Mouse (Mus musculus) hindbrain, embryonic 11.5 days (tissue): ENCODE measurements around the gene Abtb2. TPM values are rescaled to one million over a fixed set of nuclear protein-coding genes. Genes with fewer than 3 reads are reported as not detected.

Source experiments
- ATAC-seq: fragments of 200-750 bp; cut with Nextera tagmentation; 2 replicates; pipeline ENCODE4 v1.8.0; 2017; ENCODE audit warnings: mild to moderate bottlenecking, moderate TSS enrichment, moderate library complexity; ENCODE audit not compliant: low FRiP score
- DNase-seq: peaks from one replicate; pipeline ENCODE4 v3.0.0-alpha.2; 2015; ENCODE audit warnings: low spot score
- H3K27ac ChIP-seq: fragments of 300-500 bp; sonication (generic); 2 replicates; pipeline ENCODE4 v1.5.1; 2014; ENCODE audit warnings: mild to moderate bottlenecking, low read depth, low read length
- H3K27me3 ChIP-seq: fragments of 300-500 bp; sonication (generic); 2 replicates; pipeline ENCODE4 v1.6.1; 2014; ENCODE audit warnings: mild to moderate bottlenecking, low read length, moderate library complexity, mixed read lengths; ENCODE audit not compliant: control insufficient read depth, insufficient read depth
- H3K36me3 ChIP-seq: fragments of 300-500 bp; sonication (generic); 2 replicates; pipeline ENCODE4 v1.6.1; 2014; ENCODE audit warnings: mild to moderate bottlenecking, low read length, moderate library complexity, mixed read lengths; ENCODE audit not compliant: control insufficient read depth, insufficient read depth
- H3K4me1 ChIP-seq: fragments of 300-500 bp; sonication (generic); replicated peaks from 2 replicates; pipeline ENCODE4 v1.6.1; 2014; ENCODE audit warnings: low read length, mixed read lengths; ENCODE audit not compliant: control insufficient read depth, insufficient read depth
- H3K4me2 ChIP-seq: fragments of 300-500 bp; sonication (generic); replicated peaks from 2 replicates; pipeline ENCODE4 v1.6.1; 2014; ENCODE audit warnings: mild to moderate bottlenecking, low read depth, low read length
- H3K4me3 ChIP-seq: fragments of 300-500 bp; sonication (generic); 2 replicates; pipeline ENCODE4 v1.5.1; 2014; ENCODE audit warnings: low read depth, low read length
- H3K9ac ChIP-seq: fragments of 300-500 bp; sonication (generic); 2 replicates; pipeline ENCODE4 v1.6.1; 2014; ENCODE audit warnings: low read depth, low read length
- H3K9me3 ChIP-seq: fragments of 300-500 bp; sonication (generic); 2 replicates; pipeline ENCODE4 v1.6.1; 2016; ENCODE audit warnings: low read length; ENCODE audit not compliant: control insufficient read depth
- WGBS: fragments of 180-500 bp; shearing (Covaris S2); extraction: QIAGEN DNeasy Blood & Tissue Kit; methylation state at CpG from one replicate; pipeline ENCODE4 v1.1.7; 2014; 5-methylcytosine and 5-hydroxymethylcytosine counted together
- polyA plus RNA-seq: library from polyadenylated mRNA; unstranded; fragments of >200 nt; fragmentation: Nextera tagmentation; extraction: Ambion mirVana; gene quantifications from 2 replicates; pipeline ENCODE4 v1.2.1, GENCODE M21; 2014

The Abtb2 gene
- polyA plus RNA-seq, 1 experiment from 2014 or later, result 14.6 TPM

DNA sequence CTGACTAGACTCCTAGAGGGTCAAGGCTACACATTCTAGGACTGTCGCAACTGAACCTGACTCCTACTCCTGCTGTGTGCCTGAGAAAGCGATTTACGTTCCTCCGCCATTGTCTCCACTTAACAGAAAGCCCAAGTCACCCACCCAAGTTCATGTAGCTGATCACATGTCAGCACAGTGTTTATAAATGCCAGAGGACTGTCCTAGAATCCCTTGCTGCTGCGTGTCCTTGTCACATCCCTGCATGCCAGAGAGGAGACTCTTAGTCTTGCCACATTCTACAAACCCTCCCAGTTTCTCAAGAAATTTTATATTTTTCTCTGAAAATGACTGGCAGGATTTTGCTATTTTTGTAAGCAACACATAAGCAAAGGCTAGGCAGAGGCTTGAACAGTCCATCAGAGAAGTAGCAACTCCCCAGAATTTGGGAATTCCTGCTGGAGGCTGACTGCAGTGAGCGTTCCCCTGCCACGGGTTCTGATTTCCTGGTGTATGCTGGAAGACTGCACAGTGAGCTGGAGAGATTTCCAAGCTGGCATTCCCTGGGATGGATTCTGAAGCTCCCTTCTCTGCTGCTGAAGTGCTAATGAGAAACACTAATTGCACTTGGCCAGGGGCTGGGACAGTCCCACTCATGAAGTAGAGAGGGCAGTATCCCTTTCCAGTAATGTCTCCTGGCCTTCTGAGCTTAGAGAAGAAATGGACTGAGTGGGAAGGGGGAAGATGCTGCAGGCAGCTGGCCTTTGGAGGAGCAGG lies 111.7 kb downstream of the Abtb2 start:
- ATAC-seq, result no peak
- H3K4me3 ChIP-seq, result no peak overlapping the region
- 72% methylated on average over 7 of the region's 7 CpGs for WGBS
- no peak overlapping the region for H3K9ac ChIP-seq
- no peak for DNase-seq
- H3K27ac ChIP-seq, result no peak overlapping the region
- no peaks in the 10 kb centered on the region for H3K4me1 ChIP-seq
- H3K36me3 ChIP-seq, result no peaks in the 10 kb centered on the region
- no peaks in the 10 kb centered on the region for H3K27me3 ChIP-seq
- H3K9me3 ChIP-seq, result no peaks in the 10 kb centered on the region
- no peak overlapping the region for H3K4me2 ChIP-seq

DNA sequence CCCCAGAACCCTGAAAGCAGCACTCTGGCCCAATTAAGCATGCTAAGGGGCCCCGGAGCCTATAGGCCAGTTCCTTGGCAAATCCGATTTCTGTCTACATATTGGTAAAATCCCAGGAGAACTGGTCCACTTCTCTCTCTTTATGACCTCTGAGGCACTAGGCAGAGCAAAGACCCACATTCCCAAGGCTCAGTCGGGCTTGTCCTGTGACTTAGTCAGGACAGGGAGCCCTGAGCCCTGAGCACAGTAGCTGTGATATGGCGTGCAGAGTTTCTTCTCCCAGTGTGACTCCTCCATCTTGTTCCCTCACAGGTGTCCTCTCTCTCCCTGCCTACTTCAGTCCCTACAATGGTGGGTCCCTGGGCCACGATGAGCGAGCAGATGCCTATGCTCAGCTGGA lies 112.3 kb downstream of the Abtb2 start:
- Histone ChIP-seq H3K27me3 (no peaks in the 10 kb centered on the region), H3K9ac (no peak overlapping the region), H3K9me3 (no peaks in the 10 kb centered on the region), H3K27ac (no peak overlapping the region), H3K4me1 (no peaks in the 10 kb centered on the region), H3K4me2 (no peak overlapping the region), H3K4me3 (no peak overlapping the region), H3K36me3 (no peaks in the 10 kb centered on the region)
- DNase-seq (no peak), ATAC-seq (no peak)
- 74% methylated on average over 6 of the region's 6 CpGs for WGBS

DNA sequence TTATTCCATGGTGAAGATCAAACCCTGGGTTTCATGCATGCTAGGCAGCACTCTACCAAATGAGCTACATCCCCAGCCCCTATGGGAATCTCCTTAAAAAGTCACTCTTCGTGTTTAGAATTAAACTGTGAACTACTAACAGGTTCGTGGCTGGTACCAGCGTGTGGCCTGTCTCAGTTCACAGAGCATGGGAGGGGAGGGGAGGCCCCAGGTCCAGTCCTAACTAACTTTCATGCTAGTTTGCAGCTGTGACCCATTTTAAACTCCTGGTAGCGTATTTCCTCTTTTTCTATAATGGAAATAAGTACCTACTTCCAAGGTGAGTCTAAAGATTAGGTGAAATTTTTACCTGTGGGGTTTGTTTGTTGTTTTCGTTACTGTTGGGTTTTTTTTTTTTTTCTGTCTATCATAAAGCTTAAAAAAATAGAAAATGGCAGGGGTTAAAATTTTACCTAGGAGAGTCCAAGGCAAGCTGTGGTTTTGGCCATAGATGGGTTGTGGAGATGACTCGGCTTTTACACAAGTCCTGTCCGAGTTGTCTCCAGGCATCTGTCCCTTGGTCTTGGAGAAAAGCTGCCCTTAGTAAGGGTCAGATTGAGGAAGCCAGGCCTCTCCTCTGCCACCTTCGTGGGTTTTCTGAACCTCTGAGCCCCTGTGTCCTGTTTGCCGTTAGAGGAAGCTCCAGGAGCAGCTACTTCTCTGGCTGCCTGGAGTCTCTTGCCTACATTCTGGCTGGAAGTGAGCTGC lies 114.4 kb downstream of the Abtb2 start:
- H3K4me2 ChIP-seq, result no peak overlapping the region
- no peaks in the 10 kb centered on the region for H3K9me3 ChIP-seq
- no peaks in the 10 kb centered on the region for H3K4me1 ChIP-seq
- H3K27me3 ChIP-seq, result no peaks in the 10 kb centered on the region
- ATAC-seq (no peak), DNase-seq (no peak)
- H3K36me3 ChIP-seq, result no peaks in the 10 kb centered on the region
- H3K9ac ChIP-seq, result no peak overlapping the region
- H3K4me3 ChIP-seq, result no peak overlapping the region
- WGBS, result 82% methylated on average over 9 of the region's 9 CpGs
- no peak overlapping the region for H3K27ac ChIP-seq

DNA sequence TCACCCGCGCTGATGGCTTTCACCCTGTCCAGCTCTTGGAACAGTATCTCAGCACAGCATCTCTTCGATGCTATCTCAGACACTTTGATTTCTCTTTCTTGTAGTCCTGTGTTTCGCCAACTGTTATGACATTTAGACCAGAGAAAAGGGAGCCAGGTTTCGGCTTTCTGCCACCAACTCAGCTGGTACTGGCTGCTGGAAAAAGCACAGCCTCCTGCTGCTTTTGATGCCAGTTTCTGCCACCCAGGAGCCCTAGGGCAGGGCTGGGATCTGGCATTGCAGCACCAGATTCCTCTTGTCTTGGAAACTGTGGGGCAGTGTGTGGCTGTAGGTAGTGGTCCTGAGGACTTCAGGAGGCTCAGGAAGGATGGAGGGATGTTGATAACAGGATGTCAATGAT lies 115.0 kb downstream of the Abtb2 start:
- H3K4me3 ChIP-seq, result no peak overlapping the region
- no peak for DNase-seq
- no peak overlapping the region for H3K9ac ChIP-seq
- no peaks in the 10 kb centered on the region for H3K4me1 ChIP-seq
- H3K4me2 ChIP-seq, result no peak overlapping the region
- H3K27ac ChIP-seq, result no peak overlapping the region
- H3K36me3 ChIP-seq, result no peaks in the 10 kb centered on the region
- 82% methylated on average over 5 of the region's 5 CpGs for WGBS
- H3K27me3 ChIP-seq, result no peaks in the 10 kb centered on the region
- H3K9me3 ChIP-seq, result no peaks in the 10 kb centered on the region
- no peak for ATAC-seq

DNA sequence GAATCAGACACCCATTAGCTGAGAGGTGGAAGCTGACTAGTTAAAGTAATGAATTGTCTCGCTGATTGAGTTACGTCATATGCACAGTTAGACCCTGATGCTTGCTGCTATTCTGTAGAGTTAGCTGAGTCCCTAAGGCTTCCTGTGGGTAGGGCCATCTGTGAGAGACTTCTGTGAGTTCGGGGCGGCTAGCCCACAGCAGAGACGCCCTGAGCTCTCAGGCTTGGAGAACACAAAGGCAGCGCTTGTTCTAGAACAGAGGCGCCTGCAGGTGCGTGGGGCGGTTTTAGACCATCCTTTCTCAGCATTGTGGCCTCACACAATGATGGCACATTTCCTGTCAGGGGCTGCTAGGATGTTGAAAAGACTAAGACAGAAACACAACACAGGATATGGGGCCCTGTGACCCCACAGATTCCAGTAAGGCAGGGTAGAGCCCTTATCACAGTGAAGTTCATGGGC lies 116.2 kb downstream of the Abtb2 start:
- Histone ChIP-seq H3K36me3 (no peaks in the 10 kb centered on the region), H3K4me1 (no peaks in the 10 kb centered on the region), H3K4me3 (no peak overlapping the region), H3K9me3 (no peaks in the 10 kb centered on the region), H3K27ac (no peak overlapping the region), H3K4me2 (no peak overlapping the region), H3K27me3 (no peaks in the 10 kb centered on the region), H3K9ac (no peak overlapping the region)
- no peak for ATAC-seq
- no peak for DNase-seq
- WGBS, result 76% methylated on average over 9 of the region's 9 CpGs

DNA sequence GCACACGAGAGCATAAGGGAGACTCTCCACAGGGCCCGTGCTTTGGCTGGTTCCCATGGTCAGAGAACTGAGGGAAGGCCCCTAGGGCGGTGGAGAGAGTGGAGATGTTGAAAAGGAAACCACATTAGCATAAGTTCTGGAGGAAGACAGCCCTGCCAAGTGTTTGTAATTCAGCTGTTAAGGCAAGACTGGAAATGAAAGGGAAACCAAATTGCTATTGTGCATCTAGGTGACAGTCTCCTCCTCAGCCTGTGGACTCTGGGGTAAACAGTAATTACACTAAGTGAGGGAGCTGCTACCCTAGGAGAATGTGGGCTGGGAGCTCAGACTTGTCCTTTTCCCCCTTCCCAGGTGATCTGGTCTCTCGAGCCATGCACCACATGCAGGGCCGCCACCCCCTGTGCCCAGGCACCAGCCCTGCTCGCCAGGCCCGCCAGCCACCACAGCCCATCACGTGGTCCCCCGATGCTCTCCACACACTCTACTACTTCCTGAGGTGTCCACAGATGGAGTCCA lies 116.9 kb downstream of the Abtb2 start:
- H3K27me3 ChIP-seq, result no peaks in the 10 kb centered on the region
- ATAC-seq, result no peak
- H3K4me3 ChIP-seq, result no peak overlapping the region
- H3K4me2 ChIP-seq, result no peak overlapping the region
- DNase-seq, result no peak
- H3K36me3 ChIP-seq, result no peaks in the 10 kb centered on the region
- no peak overlapping the region for H3K9ac ChIP-seq
- no peak overlapping the region for H3K27ac ChIP-seq
- WGBS, result 76% methylated on average over 9 of the region's 9 CpGs
- H3K4me1 ChIP-seq, result no peaks in the 10 kb centered on the region
- H3K9me3 ChIP-seq, result no peaks in the 10 kb centered on the region

DNA sequence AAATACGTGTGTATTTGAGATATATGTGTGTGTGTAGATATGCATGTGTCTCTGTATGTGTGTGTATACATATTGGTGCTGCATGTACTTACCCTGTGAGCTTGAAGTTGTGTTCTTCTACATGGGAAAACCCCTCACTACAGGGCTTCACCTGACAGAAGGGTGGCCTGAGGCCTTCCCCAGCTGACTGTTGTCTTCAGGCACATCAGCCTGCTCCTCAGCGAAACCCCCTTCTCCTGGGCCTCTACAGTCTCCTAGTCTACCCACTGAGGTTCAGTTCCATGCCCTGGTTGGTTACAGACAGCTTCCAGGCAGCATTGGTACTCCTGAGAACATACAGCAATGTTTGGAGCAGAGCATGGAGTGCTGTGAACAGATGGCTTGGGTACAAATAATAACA lies 118.3 kb downstream of the Abtb2 start:
- Histone ChIP-seq H3K4me3 (no peak overlapping the region), H3K9ac (no peak overlapping the region), H3K9me3 (no peaks in the 10 kb centered on the region), H3K4me1 (no peaks in the 10 kb centered on the region), H3K36me3 (no peaks in the 10 kb centered on the region), H3K27ac (no peak overlapping the region), H3K27me3 (no peaks in the 10 kb centered on the region), H3K4me2 (no peak overlapping the region)
- WGBS, result 77% methylated on average over 2 of the region's 2 CpGs
- ATAC-seq (no peak), DNase-seq (no peak)

DNA sequence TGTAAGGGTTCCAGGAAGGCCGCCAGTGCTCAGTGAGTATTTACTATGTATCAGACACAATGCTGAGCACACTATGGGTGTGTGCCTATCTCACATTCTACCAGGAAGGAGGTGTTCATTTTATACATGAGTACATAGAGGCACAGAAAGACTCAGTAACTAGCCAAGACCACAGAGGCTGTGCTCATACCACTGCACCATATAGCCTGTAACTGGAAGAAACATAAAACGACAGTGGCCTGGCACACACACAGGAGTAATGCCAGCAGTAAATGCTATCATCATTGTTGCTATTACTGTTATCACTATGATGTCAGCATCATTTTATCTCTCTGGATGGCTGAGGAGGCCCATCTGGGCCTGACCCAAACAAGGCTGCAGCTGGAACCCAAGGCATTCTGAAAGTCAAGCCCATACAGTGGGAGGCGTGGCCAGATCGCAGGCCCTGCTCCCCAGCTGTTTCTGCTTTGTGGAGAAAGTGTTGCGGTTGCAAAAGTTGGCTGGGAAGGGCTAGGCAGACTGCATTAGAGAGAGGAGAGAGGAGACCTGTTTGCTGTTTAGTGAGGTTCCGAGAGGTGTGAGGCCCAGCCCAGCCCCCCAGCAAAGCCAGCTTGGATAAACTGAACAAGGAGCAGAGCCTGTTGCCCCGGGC lies 118.9 kb downstream of the Abtb2 start:
- no peaks in the 10 kb centered on the region for H3K4me1 ChIP-seq
- no peak overlapping the region for H3K4me3 ChIP-seq
- no peaks in the 10 kb centered on the region for H3K36me3 ChIP-seq
- no peaks in the 10 kb centered on the region for H3K9me3 ChIP-seq
- 65% methylated on average over 7 of the region's 7 CpGs for WGBS
- H3K4me2 ChIP-seq, result no peak overlapping the region
- H3K9ac ChIP-seq, result no peak overlapping the region
- no peak overlapping the region for H3K27ac ChIP-seq
- H3K27me3 ChIP-seq, result no peaks in the 10 kb centered on the region
- no peak for DNase-seq
- ATAC-seq, result no peak
